Mouse (Mus musculus): Measurements from ENCODE around the gene Ncaph2.

Ncaph2 gene

GRCm38 (mm10) chr15:89379429-89379828 lies 23.9 kb downstream of the Ncaph2 start:
- peak; percentile 49 to 58 for DNase-seq

- no peak for DNase-seq
Observed at GRCm38 (mm10) chr15:89384617-89385016, 29.1 kb downstream of the Ncaph2 start, which contains the start of gene Klhdc7b. Klhdc7b (plus strand) TSS chr15:89384917.

- peak; percentile 57 to 72 for DNase-seq
Observed at GRCm38 (mm10) chr15:89387127-89387526, 31.6 kb downstream of the Ncaph2 start.

- DNase-seq, result no peak
Observed at GRCm38 (mm10) chr15:89390081-89390480, 34.6 kb downstream of the Ncaph2 start.

GRCm38 (mm10) chr15:89396883-89397282 lies 41.4 kb downstream of the Ncaph2 start:
- no peak for DNase-seq

GRCm38 (mm10) chr15:89398146-89398545 lies 42.6 kb downstream of the Ncaph2 start:
- DNase-seq, result no peak

- no peak for DNase-seq
Observed at GRCm38 (mm10) chr15:89399716-89400115, 44.2 kb downstream of the Ncaph2 start.

- no peak for DNase-seq
Observed at GRCm38 (mm10) chr15:89402471-89402870, 47.0 kb downstream of the Ncaph2 start.

- DNase-seq, result no peak
Observed at GRCm38 (mm10) chr15:89404831-89405623, 49.5 kb downstream of the Ncaph2 start.

GRCm38 (mm10) chr15:89406691-89407090 lies 51.2 kb downstream of the Ncaph2 start:
- no peak for DNase-seq

- DNase-seq, result no peak
Observed at GRCm38 (mm10) chr15:89410118-89410517, 54.6 kb downstream of the Ncaph2 start, which contains the start of gene Syce3. Syce3 (minus strand) TSS chr15:89410503.

- DNase-seq, result no peak
Observed at GRCm38 (mm10) chr15:89415282-89415681, 59.8 kb downstream of the Ncaph2 start.

- no peak for DNase-seq
Observed at GRCm38 (mm10) chr15:89421938-89422337, 66.4 kb downstream of the Ncaph2 start.
